Mouse (Mus musculus) ES-E14 (cell line): ENCODE measurements around the gene 4933402D24Rik. TPM values are rescaled to one million over a fixed set of nuclear protein-coding genes. Genes with fewer than 3 reads are reported as not detected.

ENCODE experiments used
- DNase-seq: peaks from one replicate; pipeline ENCODE4 v3.0.0-alpha.2; 2013; ENCODE audit warnings: low read depth, low spot score
- H3K27ac ChIP-seq: 2 replicates; pipeline ENCODE4 v1.5.1; 2012; ENCODE audit warnings: low read depth, mild to moderate bottlenecking, low read length, moderate library complexity, mixed read lengths; ENCODE audit not compliant: poor library complexity, insufficient read depth, severe bottlenecking
- H3K36me3 ChIP-seq: 2 replicates; pipeline ENCODE4 v1.6.1; 2012; ENCODE audit warnings: mild to moderate bottlenecking, low read length, moderate library complexity, mixed read lengths; ENCODE audit not compliant: control insufficient read depth, poor library complexity, insufficient read depth, severe bottlenecking
- H3K4me1 ChIP-seq, 2 experiments: fragments of 150-350 bp in 1 of 2; sonication (generic) in 1 of 2; 2 replicates each; pipeline ENCODE4 v1.6.1; 2012; ENCODE audit warnings: low read length in 2 of 2, mild to moderate bottlenecking in 1 of 2, mixed read lengths in 1 of 2; ENCODE audit not compliant: control insufficient read depth in 2 of 2, insufficient read depth in 2 of 2, poor library complexity in 1 of 2
- H3K4me3 ChIP-seq, 2 experiments: fragments of 150-350 bp in 1 of 2; sonication (generic) in 1 of 2; 2 replicates each; pipeline ENCODE4 v1.5.1; 2012; ENCODE audit warnings: low read length in 2 of 2, low read depth in 1 of 2, mild to moderate bottlenecking in 1 of 2, mixed read lengths in 1 of 2; ENCODE audit not compliant: insufficient read depth in 1 of 2, poor library complexity in 1 of 2, severe bottlenecking in 1 of 2
- H3K9ac ChIP-seq: 2 replicates; pipeline ENCODE4 v1.6.1; 2012; ENCODE audit warnings: low read depth, mild to moderate bottlenecking, low read length, mixed read lengths; ENCODE audit not compliant: poor library complexity, insufficient read depth, severe bottlenecking
- H3K9me3 ChIP-seq: fragments of 150-350 bp; sonication (generic); 2 replicates; pipeline ENCODE4 v1.6.1; 2012; ENCODE audit warnings: low read depth, mild to moderate bottlenecking, low read length; ENCODE audit not compliant: control insufficient read depth, insufficient read depth
- CHD2 ChIP-seq: IDR thresholded peaks from 2 replicates; pipeline ENCODE4 v1.6.1; 2014; ENCODE audit warnings: mild to moderate bottlenecking, low read depth, low read length, inconsistent platforms
- HCFC1 ChIP-seq: IDR thresholded peaks from 2 replicates; pipeline ENCODE4 v1.6.1; 2012; ENCODE audit warnings: low read length, inconsistent platforms, borderline replicate concordance; ENCODE audit not compliant: insufficient read depth
- MAFK ChIP-seq: IDR thresholded peaks from 2 replicates; pipeline ENCODE4 v1.6.1; 2014; ENCODE audit warnings: mild to moderate bottlenecking, low read depth, low read length, inconsistent platforms; ENCODE audit not compliant: insufficient read depth
- ZC3H11A ChIP-seq: IDR thresholded peaks from 2 replicates; pipeline ENCODE4 v1.6.1; 2012; ENCODE audit warnings: low read depth, mild to moderate bottlenecking, inconsistent platforms, low read length, borderline replicate concordance
- ZNF384 ChIP-seq: IDR thresholded peaks from 2 replicates; pipeline ENCODE4 v1.6.1; 2012; ENCODE audit warnings: low read depth, low read length, inconsistent platforms
- in situ Hi-C, 2 experiments: fragments of 600-800 bp; cut with MboI; formaldehyde crosslinking; loops; one replicate each; pipeline ENCODE4 v1.15.1; 2025; ENCODE audit warnings: low sequenced_read_pairs in 2 of 2, inconsistent platforms in 1 of 2; ENCODE audit not compliant: unreplicated experiment in 2 of 2
- total RNA-seq: library from RNA; depleted of rRNA; stranded (reverse); fragments of 300-350 nt; gene quantifications from 2 replicates; pipeline ENCODE4 v1.2.3, GENCODE M21; 2012

The 4933402D24Rik gene
- total RNA-seq, 1 experiment: 0.09 TPM

- in situ Hi-C loops: no loop called here
- H3K4me1 ChIP-seq: peaks cover 0 to 2% of the 10 kb centered on the region in 2 experiments; a peak in 1 of 4 replicates
- peak; percentile 91 for DNase-seq
- no peak within 1 kb of the TSS for H3K27ac ChIP-seq
- TF ChIP-seq ZC3H11A: 0 out of 2 replicates have a peak, but pooled peaks have one; percentile 6
- TF ChIP-seq MAFK: no peak
- no peak for TF ChIP-seq CHD2
- peak; percentile 83 for TF ChIP-seq HCFC1
- TF ChIP-seq ZNF384: no peak
- peak within 1 kb of the TSS; percentile 80 for H3K9ac ChIP-seq
- peak within 1 kb of the TSS; percentile 76 to 84 for H3K4me3 ChIP-seq
- no peaks in the 10 kb centered on the region for H3K36me3 ChIP-seq
- H3K9me3 ChIP-seq: no peaks in the 10 kb centered on the region
Measured at GRCm38 (mm10) chr1:63730240-63730771, 38.8 kb downstream of the 4933402D24Rik start, which contains the start of the genes Mdh1b and Fastkd2. Mdh1b (minus strand) TSS chr1:63730318. Fastkd2 (plus strand) TSS chr1:63730614.

- DNase-seq: no peak
- Histone ChIP-seq H3K9me3 (no peaks in the 10 kb centered on the region), H3K9ac (0 out of 2 replicates have a peak overlapping the region, but pooled peaks have one; percentile 49), H3K4me3 (peak overlapping the region; percentile 76 to 84), H3K36me3 (no peaks in the 10 kb centered on the region), H3K27ac (no peak overlapping the region), H3K4me1 (peaks cover 0 to 2% of the 10 kb centered on the region in 2 experiments; a peak in 1 of 4 replicates)
- TF ChIP-seq CHD2 (no peak), ZC3H11A (no peak), HCFC1 (no peak), ZNF384 (no peak), MAFK (no peak)
- in situ Hi-C loops: no loop called here
Measured at GRCm38 (mm10) chr1:63729796-63730195, 39.3 kb downstream of the 4933402D24Rik start.

- Histone ChIP-seq H3K4me1 (no peaks in the 10 kb centered on the region), H3K36me3 (no peaks in the 10 kb centered on the region), H3K9me3 (no peaks in the 10 kb centered on the region), H3K27ac (no peak overlapping the region), H3K9ac (no peak overlapping the region), H3K4me3 (no peak overlapping the region)
- no peak for DNase-seq
- in situ Hi-C loops: no loop called here
- TF ChIP-seq ZNF384 (no peak), ZC3H11A (no peak), MAFK (no peak), CHD2 (no peak), HCFC1 (no peak)
Measured at GRCm38 (mm10) chr1:63720161-63720560, 48.9 kb downstream of the 4933402D24Rik start.

- in situ Hi-C loops: no loop called here
- no peaks in the 10 kb centered on the region for H3K4me1 ChIP-seq
- no peak overlapping the region for H3K4me3 ChIP-seq
Measured at GRCm38 (mm10) chr1:63708876-63709275, 60.2 kb downstream of the 4933402D24Rik start.

More at GRCm38 (mm10) chr1:63708876-63709275, 60.2 kb downstream of the 4933402D24Rik start:
- H3K27ac ChIP-seq: no peak overlapping the region
- no peaks in the 10 kb centered on the region for H3K9me3 ChIP-seq
- TF ChIP-seq CHD2: no peak
- TF ChIP-seq MAFK: no peak
- no peak for TF ChIP-seq ZC3H11A
- no peak for TF ChIP-seq HCFC1
- no peak for TF ChIP-seq ZNF384
- DNase-seq: no peak
- no peaks in the 10 kb centered on the region for H3K36me3 ChIP-seq
- no peak overlapping the region for H3K9ac ChIP-seq
